Mouse (Mus musculus) CH12.LX (cell line): Measurements from ENCODE around the gene Mfsd2a. TPM values are rescaled to one million over a fixed set of nuclear protein-coding genes. Genes with fewer than 3 reads are reported as not detected.

Experiments used
- DNase-seq: peaks from one replicate; pipeline ENCODE4 v3.0.0-alpha.2; 2013; ENCODE audit errors: extremely low read depth
- H3K27ac ChIP-seq: 2 replicates; pipeline ENCODE4 v1.5.1; 2012; ENCODE audit warnings: low read depth, mild to moderate bottlenecking, control low read depth, moderate library complexity; ENCODE audit not compliant: insufficient read depth
- H3K27me3 ChIP-seq: replicated peaks from 2 replicates; pipeline ENCODE3; 2012; ENCODE audit warnings: inconsistent platforms
- H3K36me3 ChIP-seq, 2 experiments: replicated peaks in 1 of 2; 2 replicates each; pipeline versions ENCODE3 to v1.6.1; 2012; ENCODE audit warnings: inconsistent platforms in 1 of 2, low read length in 1 of 2, mild to moderate bottlenecking in 1 of 2, mixed read lengths in 1 of 2, moderate library complexity in 1 of 2; ENCODE audit not compliant: control insufficient read depth in 1 of 2, insufficient read depth in 1 of 2
- H3K4me1 ChIP-seq, 2 experiments: 2 replicates each; pipeline ENCODE4 v1.6.1; 2012; ENCODE audit warnings: inconsistent platforms in 1 of 2, moderate library complexity in 1 of 2; ENCODE audit not compliant: insufficient read depth in 2 of 2, control insufficient read depth in 1 of 2
- H3K4me2 ChIP-seq: 2 replicates; pipeline ENCODE4 v1.6.1; 2012; ENCODE audit warnings: low read depth, mild to moderate bottlenecking, control low read depth; ENCODE audit not compliant: poor library complexity, insufficient read depth, severe bottlenecking
- H3K4me3 ChIP-seq, 3 experiments: fragments of 150-350 bp in 1 of 3; sonication (generic) in 1 of 3; replicated peaks in 1 of 3; 2 replicates each; pipeline versions ENCODE3 to v1.5.1; 2011 to 2012; ENCODE audit warnings: low read depth in 2 of 3, low read length in 2 of 3, mild to moderate bottlenecking in 2 of 3, moderate library complexity in 2 of 3, control low read depth in 1 of 3, improper control_type of control experiment in 1 of 3, inconsistent platforms in 1 of 3, mixed read lengths in 1 of 3; ENCODE audit not compliant: poor library complexity in 1 of 3
- H3K79me2 ChIP-seq: replicated peaks from 2 replicates; pipeline ENCODE4 v1.6.1; 2012; ENCODE audit warnings: mild to moderate bottlenecking, moderate library complexity; ENCODE audit not compliant: control insufficient read depth, poor library complexity, insufficient read depth, severe bottlenecking; ENCODE audit errors: extremely low read depth
- H3K9ac ChIP-seq: 2 replicates; pipeline ENCODE4 v1.6.1; 2012; ENCODE audit warnings: low read depth, mild to moderate bottlenecking, control low read depth, moderate library complexity; ENCODE audit not compliant: insufficient read depth
- H3K9me3 ChIP-seq: replicated peaks from 2 replicates; pipeline ENCODE3; 2012; ENCODE audit warnings: low read length, inconsistent platforms, mixed read lengths
- CHD1 ChIP-seq: IDR thresholded peaks from 2 replicates; pipeline ENCODE4 v1.6.1; 2012; ENCODE audit warnings: low read depth, low read length, improper control_type of control experiment, inconsistent platforms
- CHD2 ChIP-seq: IDR thresholded peaks from 2 replicates; pipeline ENCODE4 v1.6.1; 2011; ENCODE audit warnings: low read length, improper control_type of control experiment
- E2F4 ChIP-seq: IDR thresholded peaks from 2 replicates; pipeline ENCODE4 v1.6.1; 2011; ENCODE audit warnings: low read depth, low read length, improper control_type of control experiment; ENCODE audit not compliant: insufficient replicate concordance
- ELF1 ChIP-seq: IDR thresholded peaks from 2 replicates; pipeline ENCODE4 v1.6.1; 2014; ENCODE audit warnings: low read depth, mild to moderate bottlenecking, inconsistent platforms, low read length, improper control_type of control experiment
- HCFC1 ChIP-seq: IDR thresholded peaks from 2 replicates; pipeline ENCODE4 v1.6.1; 2012; ENCODE audit warnings: low read depth, mild to moderate bottlenecking, inconsistent platforms, low read length, improper control_type of control experiment
- IRF4 ChIP-seq: IDR thresholded peaks from 2 replicates; pipeline ENCODE4 v1.6.1; 2014; ENCODE audit warnings: low read depth, mild to moderate bottlenecking, inconsistent platforms, low read length, improper control_type of control experiment
- JUN ChIP-seq: IDR thresholded peaks from 2 replicates; pipeline ENCODE4 v1.6.1; 2011; ENCODE audit warnings: low read depth, mild to moderate bottlenecking, low read length, improper control_type of control experiment, moderate library complexity; ENCODE audit not compliant: insufficient read depth
- KAT2A ChIP-seq: IDR thresholded peaks from 2 replicates; pipeline ENCODE4 v1.6.1; 2012; ENCODE audit warnings: low read length, improper control_type of control experiment, inconsistent platforms; ENCODE audit not compliant: insufficient replicate concordance
- MAFK ChIP-seq: IDR thresholded peaks from 2 replicates; pipeline ENCODE4 v1.6.1; 2011; ENCODE audit warnings: low read length, improper control_type of control experiment; ENCODE audit not compliant: insufficient replicate concordance
- MAZ ChIP-seq: IDR thresholded peaks from 2 replicates; pipeline ENCODE4 v1.6.1; 2012; ENCODE audit warnings: low read depth, mild to moderate bottlenecking, inconsistent platforms, low read length, improper control_type of control experiment, moderate library complexity
- NELFE ChIP-seq: IDR thresholded peaks from 2 replicates; pipeline ENCODE4 v1.6.1; 2011; ENCODE audit warnings: low read depth, low read length, improper control_type of control experiment
- NRF1 ChIP-seq: IDR thresholded peaks from 2 replicates; pipeline ENCODE4 v1.6.1; 2014; ENCODE audit warnings: low read depth, mild to moderate bottlenecking, inconsistent platforms, low read length, improper control_type of control experiment, moderate library complexity
- POLR2AphosphoS2 ChIP-seq: IDR thresholded peaks from 2 replicates; pipeline ENCODE4 v1.6.1; 2011; ENCODE audit warnings: low read depth, low read length, improper control_type of control experiment
- SIN3A ChIP-seq: IDR thresholded peaks from 2 replicates; pipeline ENCODE4 v1.6.1; 2012; ENCODE audit warnings: low read length, improper control_type of control experiment, inconsistent platforms
- SMC3 ChIP-seq: IDR thresholded peaks from 2 replicates; pipeline ENCODE4 v1.6.1; 2011; ENCODE audit warnings: low read depth, low read length, improper control_type of control experiment
- USF1 ChIP-seq: IDR thresholded peaks from 2 replicates; pipeline ENCODE4 v1.6.1; 2014; ENCODE audit warnings: low read depth, mild to moderate bottlenecking, inconsistent platforms, low read length, improper control_type of control experiment
- ZMIZ1 ChIP-seq: IDR thresholded peaks from 2 replicates; pipeline ENCODE4 v1.6.1; 2012; ENCODE audit warnings: low read depth, mild to moderate bottlenecking, inconsistent platforms, low read length, improper control_type of control experiment
- ZNF384 ChIP-seq: IDR thresholded peaks from 2 replicates; pipeline ENCODE4 v1.6.1; 2012; ENCODE audit warnings: low read depth, low read length, improper control_type of control experiment, inconsistent platforms
- dilution Hi-C: fragments of 300-500 bp; cut with MboI; formaldehyde crosslinking; loops from 2 replicates; pipeline ENCODE4 v1.14.3; 2020; ENCODE audit warnings: low sequenced_read_pairs; ENCODE audit not compliant: extremely low pct_unique_long_range_greater_than_20kb, extremely low pct_ligation_motif_present
- in situ Hi-C: fragments of 300-500 bp; cut with MboI; formaldehyde crosslinking; loops from 3 replicates; pipeline ENCODE4 v1.14.3; 2019; ENCODE audit warnings: low sequenced_read_pairs, low pct_ligation_motif_present, low pct_unique_long_range_greater_than_20kb, mixed read lengths
- polyA plus RNA-seq: library from polyadenylated mRNA; unstranded; fragments of >175 nt; gene quantifications from 2 replicates; pipeline ENCODE4 v1.2.1, GENCODE M21; 2012; ENCODE audit warnings: low read depth; ENCODE audit not compliant: insufficient read length
- total RNA-seq, 2 experiments: library from RNA; depleted of rRNA; stranded (reverse); fragments of 300-350 nt in 1 of 2; fragments of >200 nt in 1 of 2; gene quantifications; 2 replicates each; pipeline ENCODE4 v1.2.3; 2012 to 2014

Gene Mfsd2a
- total and polyA plus RNA-seq, 3 experiments: 17.3 to 18.3 (median 17.4) TPM

DNA sequence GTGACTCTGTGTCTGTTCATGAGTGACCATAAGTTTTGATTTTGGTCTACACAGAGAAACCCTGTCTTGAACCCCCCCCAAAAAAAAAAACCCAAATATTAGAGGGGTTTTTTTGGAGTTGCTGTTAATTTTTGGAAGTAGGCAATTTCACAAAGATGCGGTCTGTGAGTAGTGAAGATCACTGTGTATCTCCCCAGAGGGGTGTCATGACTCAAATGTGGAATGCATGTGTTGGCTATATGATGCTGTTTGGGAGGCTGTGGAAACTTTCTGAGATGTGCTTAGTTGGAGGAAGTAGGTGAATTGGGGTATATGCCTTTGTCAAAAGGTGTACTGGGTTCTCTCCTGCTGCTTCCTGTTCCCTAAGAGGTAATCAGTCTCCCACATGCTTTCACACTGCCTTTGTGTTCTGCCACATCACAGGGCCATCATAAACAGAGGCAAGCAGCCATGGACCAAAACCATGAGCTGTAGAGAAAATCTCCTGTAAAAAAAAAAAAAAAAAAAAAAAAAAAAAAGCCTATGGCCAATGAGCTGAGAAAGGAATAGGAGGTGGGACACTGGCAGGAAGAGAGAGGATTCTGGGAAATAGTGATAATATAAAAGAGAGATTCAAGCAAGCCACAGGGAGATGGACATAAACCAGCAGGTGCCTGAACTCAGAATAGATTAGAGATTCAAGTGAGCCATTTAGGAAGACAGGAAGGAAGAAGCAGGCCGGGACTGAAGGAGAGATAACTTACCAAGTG, 21.8 kb downstream of the Mfsd2a start (continued):
- TF ChIP-seq POLR2AphosphoS2 (no peak), ELF1 (peak; percentile 58; the same call in 1 of the 2 replicates), USF1 (no peak)

DNA sequence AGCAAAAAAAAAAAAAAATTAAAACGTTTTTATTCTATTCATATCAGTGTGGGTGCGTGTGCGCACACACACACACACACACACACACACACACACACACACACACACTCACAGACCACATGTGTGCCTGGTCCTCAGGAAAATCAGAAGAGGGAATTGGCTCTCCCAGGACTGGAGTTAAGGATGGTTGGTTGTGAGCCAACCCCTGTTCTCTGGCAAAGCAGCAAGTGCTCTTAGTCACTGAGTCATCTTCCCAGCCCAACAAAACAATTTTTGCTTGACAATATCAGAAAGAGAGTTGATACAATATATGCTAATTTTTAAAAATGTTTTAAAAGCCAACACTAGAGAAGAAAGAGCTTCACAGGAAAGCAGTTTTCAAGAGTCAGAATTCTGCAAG, 23.5 kb downstream of the Mfsd2a start:
- Histone ChIP-seq H3K9me3 (no peaks in the 10 kb centered on the region), H3K4me2 (no peak overlapping the region), H3K79me2 (no peaks in the 10 kb centered on the region; the same call in 1 of the 2 replicates), H3K9ac (no peak overlapping the region), H3K27ac (no peak overlapping the region), H3K4me1 (peaks cover 17 to 57% of the 10 kb centered on the region in 2 experiments), H3K27me3 (no peaks in the 10 kb centered on the region), H3K4me3 (no peak overlapping the region), H3K36me3 (peaks cover 0 to 13% of the 10 kb centered on the region in 2 experiments)
- no peak for TF ChIP-seq KAT2A
- TF ChIP-seq E2F4: no peak
- TF ChIP-seq JUN: no peak
- no peak for TF ChIP-seq CHD1
- no peak for TF ChIP-seq HCFC1
- no peak for TF ChIP-seq IRF4
- no peak for TF ChIP-seq USF1
- no peak for TF ChIP-seq SIN3A
- no peak for TF ChIP-seq MAZ
- TF ChIP-seq POLR2AphosphoS2: no peak
- no peak for TF ChIP-seq NRF1
- no peak for TF ChIP-seq SMC3
- TF ChIP-seq ZNF384: no peak
- TF ChIP-seq CHD2: no peak
- TF ChIP-seq NELFE: no peak
- DNase-seq: no peak
- dilution Hi-C loops (no loop called here), in situ Hi-C loops (no loop called here)

DNA sequence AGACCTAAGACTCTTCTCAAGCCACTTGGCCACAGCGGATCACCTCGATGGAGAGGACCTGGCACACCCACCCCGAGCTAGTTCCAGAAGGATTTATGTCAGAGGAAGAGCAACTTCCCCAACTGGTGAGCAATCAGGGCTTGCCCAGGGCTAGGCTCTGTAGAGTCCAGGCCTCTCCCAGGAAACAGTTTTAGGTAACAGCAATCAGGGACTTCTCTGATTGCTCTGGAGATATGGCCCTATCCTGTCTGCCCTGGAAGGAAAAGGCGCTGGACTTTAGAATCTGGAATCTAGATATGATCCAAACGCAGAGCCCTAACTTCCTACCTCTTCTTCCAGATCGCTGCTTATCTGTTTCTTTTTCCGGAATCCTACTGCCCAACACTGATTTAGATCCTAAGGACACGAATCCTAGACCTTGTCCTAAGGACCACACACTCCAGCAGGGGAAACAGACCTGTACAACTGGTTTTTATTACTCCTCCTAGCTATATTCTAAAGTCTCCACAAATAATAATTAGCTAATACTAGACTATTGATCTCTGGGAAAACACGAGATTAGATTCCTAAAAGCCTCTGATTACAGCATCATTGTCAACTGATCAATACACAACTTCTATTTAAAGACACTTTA, 25.4 kb downstream of the Mfsd2a start:
- TF ChIP-seq SIN3A (no peak), JUN (no peak), ZMIZ1 (no peak), CHD2 (no peak), E2F4 (no peak), MAFK (no peak)
- in situ Hi-C loops: no loop called here
- H3K4me1 ChIP-seq: peaks cover 19 to 68% of the 10 kb centered on the region in 2 experiments
- H3K27me3 ChIP-seq: no peaks in the 10 kb centered on the region
- peak overlapping the region; percentile 15; the same call in 1 of the 2 replicates for H3K9ac ChIP-seq
- no peaks in the 10 kb centered on the region; the same call in 1 of the 2 replicates for H3K79me2 ChIP-seq
- peak overlapping the region; percentile 20; the same call in 1 of the 2 replicates for H3K27ac ChIP-seq
- H3K4me2 ChIP-seq: peak overlapping the region; percentile 95; the same call in 1 of the 2 replicates
- H3K36me3 ChIP-seq: no peaks in the 10 kb centered on the region
- no peak overlapping the region for H3K4me3 ChIP-seq
- no peaks in the 10 kb centered on the region for H3K9me3 ChIP-seq
- no peak for DNase-seq
- dilution Hi-C loops: no loop called here
